Mouse (Mus musculus) liver, embryonic 11.5 days (tissue): ENCODE data around the gene Ccdc34. TPM values are rescaled to one million over a fixed set of nuclear protein-coding genes. Genes with fewer than 3 reads are reported as not detected.
A peak's percentile ranks its signal among the peaks of the same experiment; 100 is the strongest.

ENCODE experiments used
- ATAC-seq: fragments of 200-750 bp; cut with Nextera tagmentation; replicated peaks from 2 replicates; pipeline ENCODE4 v1.8.0; 2017; ENCODE audit warnings: moderate number of reproducible peaks, mild to moderate bottlenecking, moderate TSS enrichment, moderate library complexity; ENCODE audit not compliant: low FRiP score
- DNase-seq: peaks from one replicate; pipeline ENCODE4 v3.0.0-alpha.2; 2017; ENCODE audit warnings: low spot score
- H3K27ac ChIP-seq: fragments of 300-500 bp; sonication (generic); 2 replicates; pipeline ENCODE4 v1.5.1; 2014; ENCODE audit warnings: mild to moderate bottlenecking, low read depth, low read length, control low read depth
- H3K27me3 ChIP-seq: fragments of 300-500 bp; sonication (generic); replicated peaks from 2 replicates; pipeline ENCODE4 v1.6.1; 2014; ENCODE audit warnings: low read length, mixed read lengths; ENCODE audit not compliant: control insufficient read depth, insufficient read depth
- H3K36me3 ChIP-seq: fragments of 300-500 bp; sonication (generic); 2 replicates; pipeline ENCODE4 v1.6.1; 2014; ENCODE audit warnings: mild to moderate bottlenecking, low read length, moderate library complexity, mixed read lengths; ENCODE audit not compliant: control insufficient read depth, insufficient read depth
- H3K4me1 ChIP-seq: fragments of 300-500 bp; sonication (generic); replicated peaks from 2 replicates; pipeline ENCODE4 v1.6.1; 2014; ENCODE audit warnings: low read length, mixed read lengths; ENCODE audit not compliant: control insufficient read depth, insufficient read depth
- H3K4me2 ChIP-seq: fragments of 300-500 bp; sonication (generic); 2 replicates; pipeline ENCODE4 v1.6.1; 2014; ENCODE audit warnings: mild to moderate bottlenecking, control low read depth, moderate library complexity
- H3K4me3 ChIP-seq: fragments of 300-500 bp; sonication (generic); 2 replicates; pipeline ENCODE4 v1.5.1; 2014; ENCODE audit warnings: low read depth, low read length, control low read depth
- H3K9ac ChIP-seq: fragments of 300-500 bp; sonication (generic); 2 replicates; pipeline ENCODE4 v1.6.1; 2014; ENCODE audit warnings: low read depth, low read length, control low read depth
- H3K9me3 ChIP-seq: fragments of 300-500 bp; sonication (generic); 2 replicates; pipeline ENCODE4 v1.6.1; 2016; ENCODE audit warnings: low read length, inconsistent platforms, mixed read lengths; ENCODE audit not compliant: control insufficient read depth
- WGBS: fragments of 180-500 bp; shearing (Covaris S2); extraction: QIAGEN DNeasy Blood & Tissue Kit; methylation state at CpG from one replicate; pipeline ENCODE4 v1.1.7; 2014; 5-methylcytosine and 5-hydroxymethylcytosine counted together
- polyA plus RNA-seq: library from polyadenylated mRNA; unstranded; fragments of >200 nt; fragmentation: Nextera tagmentation; extraction: Ambion mirVana; gene quantifications from 2 replicates; pipeline ENCODE4 v1.2.1, GENCODE M21; 2014

Ccdc34 gene
- polyA plus RNA-seq, 1 experiment from 2014 or later: 42.5 TPM

DNA sequence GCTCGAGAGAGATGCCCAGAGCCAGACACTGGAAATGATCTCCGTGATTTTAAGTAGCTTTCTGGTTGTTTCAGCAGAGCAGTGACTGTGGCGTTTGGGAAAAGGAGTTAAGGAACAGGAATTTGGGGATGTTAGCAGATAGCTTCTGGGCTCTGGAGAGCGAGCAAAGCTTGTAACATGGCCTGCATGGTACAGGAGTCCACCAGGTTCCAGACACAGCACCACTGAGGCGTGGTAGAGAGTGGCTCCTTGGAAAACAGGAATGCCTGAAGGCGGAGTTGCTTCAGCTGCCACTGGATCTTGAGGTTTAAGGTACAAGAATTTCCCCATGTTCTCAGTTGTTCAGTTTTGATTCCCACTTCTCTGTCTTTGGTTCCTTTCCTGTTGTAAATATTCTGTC is 40.3 kb upstream of the Ccdc34 start:
- Histone ChIP-seq H3K27me3 (no peaks in the 10 kb centered on the region), H3K27ac (no peak overlapping the region), H3K36me3 (no peaks in the 10 kb centered on the region), H3K4me2 (no peak overlapping the region), H3K4me1 (no peaks in the 10 kb centered on the region), H3K9ac (no peak overlapping the region), H3K9me3 (no peaks in the 10 kb centered on the region), H3K4me3 (no peak overlapping the region)
- 88% methylated on average over 6 of the region's 6 CpGs for whole genome bisulfite sequencing
- no peak for ATAC-seq
- no peak for DNase-seq

DNA sequence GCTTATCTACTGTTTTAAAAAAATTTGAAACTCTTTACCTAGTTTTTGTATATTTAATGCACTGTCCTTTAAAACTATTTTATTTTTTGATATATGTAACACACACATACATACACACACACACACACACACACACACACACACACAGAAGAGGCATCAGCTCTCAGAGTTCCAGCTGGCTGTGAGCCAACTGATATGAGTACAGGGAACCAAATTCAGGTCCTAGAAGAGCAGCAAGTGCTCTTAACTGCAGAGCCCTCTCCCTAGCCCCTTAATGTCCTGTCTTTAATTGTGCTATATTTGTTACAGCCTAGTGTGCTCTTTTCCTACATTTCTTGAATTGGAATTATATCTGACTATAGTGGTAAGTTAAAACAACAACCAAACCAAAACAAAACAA is 38.4 kb upstream of the Ccdc34 start:
- Histone ChIP-seq H3K9me3 (no peaks in the 10 kb centered on the region), H3K4me3 (no peak overlapping the region), H3K9ac (no peak overlapping the region), H3K27ac (no peak overlapping the region), H3K27me3 (no peaks in the 10 kb centered on the region), H3K36me3 (no peaks in the 10 kb centered on the region), H3K4me1 (no peaks in the 10 kb centered on the region; the same call in 1 of the 2 replicates), H3K4me2 (no peak overlapping the region)
- ATAC-seq (0 out of 2 replicates have a peak, but pooled peaks have one; percentile 45), DNase-seq (no peak)

DNA sequence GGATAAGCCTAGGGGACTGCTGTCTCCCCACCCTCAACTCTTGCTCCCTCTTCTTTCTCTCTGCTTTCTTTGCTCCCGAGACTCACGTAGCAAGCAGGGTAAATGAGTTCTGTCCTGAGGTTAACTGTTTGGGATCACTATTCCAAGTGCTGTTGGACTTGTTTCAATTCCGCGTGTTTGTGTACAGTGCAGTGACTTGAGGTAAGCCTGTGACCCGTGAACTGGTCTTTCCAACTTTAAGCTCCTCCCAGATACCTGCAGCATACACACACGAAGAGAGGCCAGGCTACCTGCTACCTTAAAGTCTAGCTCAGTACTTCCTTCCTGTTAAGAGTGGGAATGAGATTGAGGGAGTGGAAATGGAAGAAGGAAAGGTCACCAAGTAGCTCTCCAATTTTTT is 34.2 kb upstream of the Ccdc34 start:
- DNase-seq: no peak
- peaks cover 12% of the 10 kb centered on the region for H3K4me1 ChIP-seq
- H3K27ac ChIP-seq: no peak overlapping the region
- H3K36me3 ChIP-seq: no peaks in the 10 kb centered on the region
- ATAC-seq: no peak
- no peak overlapping the region for H3K4me3 ChIP-seq
- H3K4me2 ChIP-seq: no peak overlapping the region
- H3K9ac ChIP-seq: no peak overlapping the region
- WGBS: 84% methylated on average over 6 of the region's 6 CpGs
- no peaks in the 10 kb centered on the region for H3K27me3 ChIP-seq
- no peaks in the 10 kb centered on the region for H3K9me3 ChIP-seq

DNA sequence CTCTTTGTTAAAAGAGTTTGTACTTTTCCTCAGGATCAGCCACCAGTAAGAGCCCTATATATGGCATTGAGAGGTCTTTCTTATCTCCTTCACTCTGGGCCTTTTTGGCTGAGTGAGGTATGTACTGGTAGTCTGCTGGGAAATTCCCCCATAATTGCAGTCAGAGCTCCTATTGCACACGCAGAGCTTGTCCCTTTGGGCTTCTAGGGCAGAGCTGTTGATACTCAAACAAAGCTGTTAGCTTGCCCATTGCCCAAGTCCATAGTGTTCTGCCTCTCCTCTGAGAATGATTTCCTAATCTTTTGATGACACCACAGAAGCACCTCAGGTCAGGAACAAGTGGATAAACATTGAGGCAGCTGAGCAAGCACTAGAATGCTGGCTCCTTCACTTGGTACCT is 32.7 kb upstream of the Ccdc34 start:
- DNase-seq: no peak
- Histone ChIP-seq H3K9me3 (no peaks in the 10 kb centered on the region), H3K36me3 (no peaks in the 10 kb centered on the region), H3K4me1 (peaks cover 21% of the 10 kb centered on the region), H3K4me3 (no peak overlapping the region), H3K4me2 (no peak overlapping the region), H3K9ac (no peak overlapping the region), H3K27me3 (no peaks in the 10 kb centered on the region), H3K27ac (no peak overlapping the region)
- ATAC-seq: peak; percentile 60
- 41% methylated on average over 1 of the region's 1 CpGs for WGBS

DNA sequence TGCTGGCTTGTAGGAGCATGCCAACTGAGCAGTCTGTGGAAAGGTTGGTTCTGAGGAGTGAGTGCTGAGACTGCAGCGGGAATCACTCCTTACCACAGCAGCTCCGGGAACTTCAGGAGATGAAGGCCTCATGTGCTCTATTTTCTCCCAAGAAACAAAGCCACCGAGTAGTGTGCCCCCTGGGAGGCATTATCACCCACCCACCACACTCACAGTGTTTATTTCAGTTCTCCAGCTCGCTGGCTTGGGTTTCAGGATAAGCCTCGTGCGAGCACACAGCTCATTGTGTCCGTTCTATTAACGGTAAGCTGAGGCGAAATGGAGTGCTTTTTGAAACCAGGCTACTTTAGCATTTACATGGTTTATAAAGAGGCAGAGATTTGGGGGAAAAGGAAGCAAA is 32.1 kb upstream of the Ccdc34 start:
- Histone ChIP-seq H3K4me2 (no peak overlapping the region), H3K4me1 (peaks cover 24% of the 10 kb centered on the region), H3K9ac (no peak overlapping the region), H3K9me3 (no peaks in the 10 kb centered on the region), H3K4me3 (no peak overlapping the region), H3K27me3 (no peaks in the 10 kb centered on the region), H3K36me3 (no peaks in the 10 kb centered on the region), H3K27ac (no peak overlapping the region)
- 63% methylated on average over 9 of the region's 9 CpGs for WGBS
- no peak for DNase-seq
- ATAC-seq: no peak

DNA sequence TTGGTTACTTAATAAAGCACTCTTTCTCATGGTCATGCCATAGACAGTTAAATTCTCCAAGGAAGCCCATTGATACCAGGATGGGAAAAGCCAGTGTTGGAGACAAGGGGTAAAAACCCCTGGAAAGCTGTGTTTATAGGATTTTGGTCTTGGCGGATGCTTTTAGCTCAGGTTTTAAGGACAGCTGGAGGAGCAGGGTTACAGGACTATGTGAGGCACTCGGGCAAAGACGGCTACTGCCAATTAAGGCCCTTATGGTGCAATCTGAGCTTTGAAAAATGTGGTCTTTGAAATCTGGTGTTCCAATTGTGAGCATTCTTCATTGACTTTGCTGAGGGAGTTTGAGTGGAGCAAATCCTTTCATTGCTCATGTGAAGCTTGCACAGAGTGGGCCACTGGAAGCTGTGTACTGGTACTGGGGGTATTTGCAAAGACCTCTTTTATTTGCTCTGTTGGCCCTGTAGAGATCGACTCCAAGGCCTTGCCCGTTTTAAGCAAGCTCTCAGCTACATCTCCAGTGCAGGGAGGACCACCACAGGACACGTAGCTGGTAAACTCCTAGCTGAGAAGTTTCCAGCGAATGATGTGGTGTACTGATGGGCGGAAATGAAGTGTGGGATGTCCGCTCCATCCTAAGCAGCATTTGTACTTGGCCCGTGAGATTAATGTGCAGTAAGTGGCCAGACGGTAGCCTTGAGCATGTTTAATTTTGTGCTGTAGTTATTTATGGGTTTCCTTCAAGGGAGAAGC is 31.4 kb upstream of the Ccdc34 start:
- peaks cover 24% of the 10 kb centered on the region for H3K4me1 ChIP-seq
- no peak overlapping the region for H3K27ac ChIP-seq
- no peaks in the 10 kb centered on the region for H3K27me3 ChIP-seq
- ATAC-seq (no peak), DNase-seq (no peak)
- WGBS: 78% methylated on average over 11 of the region's 11 CpGs
- H3K9ac ChIP-seq: no peak overlapping the region
- H3K36me3 ChIP-seq: no peaks in the 10 kb centered on the region
- H3K4me2 ChIP-seq: no peak overlapping the region
- no peaks in the 10 kb centered on the region for H3K9me3 ChIP-seq
- H3K4me3 ChIP-seq: no peak overlapping the region

DNA sequence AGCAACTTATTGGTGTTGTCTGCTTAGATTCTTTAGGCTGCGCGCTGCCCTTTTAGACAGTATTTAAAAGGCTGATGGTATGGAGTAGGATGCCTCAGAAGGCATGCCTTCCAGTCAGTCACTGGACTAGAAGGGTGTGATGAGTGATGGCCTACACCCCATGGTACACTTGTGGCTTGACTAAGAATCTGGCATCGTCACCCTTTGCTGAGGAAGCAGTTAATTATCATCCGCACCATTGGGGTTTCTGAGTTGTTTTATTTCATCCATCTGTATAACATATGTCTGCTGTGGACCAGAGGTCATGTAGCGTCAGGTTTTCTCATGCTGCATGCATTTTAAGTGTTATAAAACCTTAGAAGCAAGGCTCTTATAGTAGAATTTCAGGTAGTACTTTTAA is 29.7 kb upstream of the Ccdc34 start:
- H3K9ac ChIP-seq: no peak overlapping the region
- no peak overlapping the region for H3K4me2 ChIP-seq
- H3K9me3 ChIP-seq: no peaks in the 10 kb centered on the region
- H3K27ac ChIP-seq: no peak overlapping the region
- WGBS: 82% methylated on average over 5 of the region's 5 CpGs
- H3K36me3 ChIP-seq: no peaks in the 10 kb centered on the region
- H3K27me3 ChIP-seq: no peaks in the 10 kb centered on the region
- peaks cover 24% of the 10 kb centered on the region for H3K4me1 ChIP-seq
- H3K4me3 ChIP-seq: no peak overlapping the region
- DNase-seq: no peak
- ATAC-seq: no peak

DNA sequence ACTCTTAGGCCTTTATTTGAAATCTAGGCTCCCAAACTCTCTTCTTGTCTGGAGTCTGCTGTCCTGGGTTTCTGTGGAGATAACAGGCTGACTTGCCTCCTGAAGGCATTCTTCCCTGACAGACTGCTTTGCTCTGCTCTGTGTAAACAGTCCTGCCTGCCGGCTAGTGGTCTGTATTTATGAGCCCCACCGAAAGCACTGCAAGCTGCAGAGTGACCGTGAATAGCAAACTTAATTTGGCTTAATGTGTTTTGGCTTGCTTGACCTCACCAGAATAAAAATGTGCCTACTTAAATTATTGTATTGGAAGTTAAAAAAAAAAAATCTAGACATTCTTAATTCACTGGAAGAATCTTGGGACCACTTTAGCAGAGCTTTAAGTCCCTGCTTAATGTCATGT is 28.4 kb upstream of the Ccdc34 start:
- Histone ChIP-seq H3K9ac (no peak overlapping the region), H3K9me3 (no peaks in the 10 kb centered on the region), H3K4me2 (peak overlapping the region; percentile 24; the same call in 1 of the 2 replicates), H3K36me3 (no peaks in the 10 kb centered on the region), H3K27me3 (no peaks in the 10 kb centered on the region), H3K4me3 (no peak overlapping the region), H3K27ac (no peak overlapping the region), H3K4me1 (peaks cover 32% of the 10 kb centered on the region)
- no peak for DNase-seq
- ATAC-seq: no peak
- 37% methylated on average over 3 of the region's 3 CpGs for WGBS

DNA sequence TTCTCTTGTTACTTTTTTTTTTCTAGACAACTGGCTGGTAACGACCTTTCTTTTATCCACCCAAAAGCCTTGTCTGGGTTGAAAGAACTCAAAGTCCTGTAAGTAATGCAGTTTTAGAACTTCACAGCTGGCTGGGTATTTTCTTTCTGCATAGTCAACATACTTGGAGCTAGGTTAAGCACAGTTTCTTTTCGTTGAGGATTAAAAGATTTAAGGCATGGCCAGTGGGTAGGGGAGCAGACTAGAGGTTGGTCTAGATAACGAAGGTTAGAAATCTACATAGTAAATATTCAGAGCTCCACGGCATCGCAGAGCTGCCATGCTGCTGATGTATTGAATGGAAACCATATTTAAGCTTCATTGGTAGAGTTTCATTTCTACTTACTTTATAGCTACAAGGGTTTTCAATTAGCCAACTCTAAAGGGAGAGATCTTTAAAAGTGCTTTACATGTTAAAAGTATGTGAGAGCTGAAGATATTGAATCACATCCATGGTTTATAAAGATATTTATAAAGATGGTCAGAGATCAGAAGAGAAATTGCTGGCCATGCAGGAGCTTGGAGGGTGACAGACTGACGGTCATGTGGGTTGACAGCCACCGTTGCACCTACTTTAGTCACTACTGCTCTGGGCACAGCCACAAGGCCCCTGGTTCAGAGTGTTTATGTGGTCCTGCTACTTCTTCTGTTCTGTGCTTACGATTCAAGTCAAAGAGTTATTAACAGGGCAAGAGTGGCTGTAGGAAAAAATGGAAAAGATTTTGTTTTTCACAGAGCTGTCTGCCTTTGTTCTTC is 27.7 kb upstream of the Ccdc34 start:
- no peak for ATAC-seq
- WGBS: 70% methylated on average over 8 of the region's 8 CpGs
- H3K4me2 ChIP-seq: peak overlapping the region; percentile 24; the same call in 1 of the 2 replicates
- no peaks in the 10 kb centered on the region for H3K9me3 ChIP-seq
- no peak overlapping the region for H3K9ac ChIP-seq
- peaks cover 36% of the 10 kb centered on the region for H3K4me1 ChIP-seq
- H3K27me3 ChIP-seq: no peaks in the 10 kb centered on the region
- DNase-seq: no peak
- no peak overlapping the region for H3K27ac ChIP-seq
- H3K4me3 ChIP-seq: no peak overlapping the region
- H3K36me3 ChIP-seq: no peaks in the 10 kb centered on the region
